Mouse (Mus musculus): ENCODE results near the gene Zfp619.
"Not testable (repeated sequence)": the region's sequence is repeated elsewhere in the genome, so short reads cannot be mapped to it uniquely, and the experiment has no call there.

The Zfp619 gene

DNA sequence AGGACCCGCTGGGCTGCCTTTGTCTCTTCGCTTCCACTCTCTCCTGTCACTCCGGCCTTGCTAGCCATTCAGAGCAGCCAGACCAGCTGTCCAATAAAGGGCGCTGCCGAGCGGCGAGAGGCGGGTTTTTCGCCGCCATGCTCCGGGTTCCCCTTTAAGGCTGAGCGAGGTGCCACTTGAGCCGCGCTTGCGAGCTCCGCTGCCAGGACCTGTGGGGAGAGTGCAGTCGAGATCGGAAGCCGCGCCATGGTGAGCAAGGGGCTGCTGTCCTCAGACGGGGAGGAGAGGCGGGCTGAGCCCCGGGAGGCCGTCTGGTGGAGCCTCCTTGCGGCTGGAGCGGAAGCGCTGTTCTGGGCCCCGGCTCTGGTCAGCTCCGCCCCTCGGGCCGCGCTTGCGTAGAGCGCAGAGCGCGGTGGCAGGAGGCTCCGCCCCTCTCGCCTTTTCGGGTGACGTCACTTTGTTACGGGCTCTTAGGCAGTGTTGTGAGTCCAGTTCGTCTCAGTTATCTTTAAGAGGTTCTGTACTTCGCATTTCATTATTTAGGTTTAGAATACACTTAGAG lies at the start of gene Zfp619:
Zfp619 (plus strand) TSS at position 151 of the 562 bp plus-strand sequence.
- in situ Hi-C loops (cut with MseI, MboI), result no loop called here

DNA sequence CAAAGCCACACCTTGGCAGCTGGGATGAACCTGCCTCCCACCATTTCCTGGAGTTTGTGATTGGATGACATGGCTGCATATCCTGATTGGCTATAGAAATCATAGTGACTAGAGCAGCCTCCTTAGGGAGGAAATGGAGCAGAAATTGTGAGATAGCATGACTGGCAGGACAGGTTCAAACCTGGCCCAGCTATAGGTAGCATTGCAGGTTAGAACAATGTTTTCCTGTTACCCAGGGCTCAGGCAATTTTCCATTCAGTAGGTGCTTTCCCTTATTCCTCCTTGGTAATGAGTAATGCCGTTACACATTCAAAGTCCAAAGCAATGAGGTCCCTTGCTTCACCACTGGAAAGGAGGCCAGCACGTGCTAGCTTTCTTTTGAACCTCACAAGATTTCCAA lies 38.6 kb upstream of the Zfp619 start:
- in situ Hi-C loops (cut with MseI, MboI), result no loop called here

DNA sequence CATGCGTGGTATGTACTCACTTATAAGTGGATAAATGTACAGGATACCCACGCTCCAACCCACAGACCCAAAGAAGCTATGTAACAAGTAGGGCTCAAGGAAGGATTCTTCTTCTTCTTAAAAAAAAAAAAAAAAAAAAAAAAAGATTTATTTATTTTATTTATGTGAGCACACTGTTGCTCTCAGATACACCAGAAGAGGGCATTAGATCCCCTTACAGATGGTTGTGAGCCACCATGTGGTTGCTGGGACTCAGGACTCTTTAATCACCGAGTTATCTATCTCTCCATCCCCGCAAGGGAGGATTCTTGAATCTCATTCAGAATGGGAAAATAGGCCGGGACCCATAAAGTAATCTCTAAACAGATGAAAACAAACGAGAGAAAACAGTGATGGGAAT lies 33.2 kb upstream of the Zfp619 start:
- in situ Hi-C loops (cut with MseI, MboI), result no loop called here

DNA sequence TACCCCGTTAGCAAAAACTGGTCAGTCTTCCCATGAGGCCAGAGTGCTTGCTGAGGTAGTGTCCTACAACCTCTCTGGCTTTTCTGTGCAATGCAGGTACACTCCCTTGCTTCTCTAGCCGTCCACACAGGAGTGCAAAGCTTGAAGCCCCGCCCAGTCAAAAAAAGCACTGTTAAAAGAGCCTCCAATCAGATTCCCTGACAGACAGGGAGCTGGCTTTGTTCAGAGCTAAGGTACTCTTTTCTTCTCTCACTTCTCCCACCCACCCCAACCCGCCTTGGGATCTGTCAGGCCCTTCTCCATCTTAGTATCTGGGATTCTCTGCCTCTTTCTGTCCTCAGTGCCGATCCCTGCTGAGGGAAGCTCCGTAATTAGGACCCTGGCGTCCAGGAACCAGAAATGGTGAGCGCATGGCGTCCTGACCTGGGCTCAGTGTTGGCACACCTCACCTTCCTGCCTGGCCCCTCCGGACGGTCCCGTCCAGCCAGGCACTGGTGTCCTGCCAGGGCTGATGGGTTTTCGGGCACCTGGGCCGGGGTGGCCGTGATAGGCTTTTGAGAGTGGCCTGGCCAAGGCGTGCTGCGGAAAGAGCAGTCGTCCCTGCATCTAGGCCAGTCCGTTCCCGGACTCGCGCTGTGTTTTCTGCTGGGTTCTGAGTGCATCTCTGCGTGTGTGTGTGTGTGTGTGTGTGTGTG lies 30.3 kb upstream of the Zfp619 start:
- in situ Hi-C loops (cut with MseI, MboI), result no loop called here

DNA sequence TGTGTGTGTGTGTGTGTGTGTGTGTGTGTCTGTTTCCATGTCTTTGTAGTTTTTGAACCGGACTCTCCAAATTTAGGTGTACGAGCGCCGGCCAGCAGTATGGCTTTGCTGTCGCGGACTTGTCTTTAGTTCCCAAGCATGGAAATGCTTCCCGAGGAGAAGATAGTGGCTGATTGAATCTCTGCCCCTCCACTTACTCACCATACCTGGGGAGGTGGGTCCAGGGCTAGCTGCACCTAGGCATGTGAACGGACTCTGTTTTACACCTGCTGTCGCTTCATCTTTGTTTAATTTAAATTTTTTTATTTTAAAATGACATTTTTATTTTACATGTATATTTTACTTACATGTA lies 29.7 kb upstream of the Zfp619 start:
- in situ Hi-C loops (cut with MseI, MboI), result no loop called here

DNA sequence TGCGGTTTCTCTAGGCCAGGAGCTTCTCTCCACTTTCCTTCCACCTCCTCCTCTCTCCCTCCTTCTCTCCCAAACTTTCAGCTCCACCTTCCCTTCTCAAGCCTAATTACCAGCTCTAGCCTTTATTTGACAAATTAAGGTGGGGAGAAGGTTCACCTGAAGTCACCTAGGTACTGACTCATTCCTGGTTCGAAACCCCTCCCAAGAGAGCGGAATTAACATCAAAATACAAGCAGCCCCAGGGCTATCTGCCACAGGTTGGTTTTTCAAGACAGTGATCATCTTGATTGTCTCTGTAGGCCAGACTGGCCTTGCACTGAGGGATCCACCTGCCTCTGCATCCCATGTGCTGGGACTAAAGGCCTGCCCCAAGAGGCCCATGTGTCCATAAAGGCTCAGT lies 22.9 kb upstream of the Zfp619 start:
- in situ Hi-C loops (cut with MseI, MboI), result no loop called here

DNA sequence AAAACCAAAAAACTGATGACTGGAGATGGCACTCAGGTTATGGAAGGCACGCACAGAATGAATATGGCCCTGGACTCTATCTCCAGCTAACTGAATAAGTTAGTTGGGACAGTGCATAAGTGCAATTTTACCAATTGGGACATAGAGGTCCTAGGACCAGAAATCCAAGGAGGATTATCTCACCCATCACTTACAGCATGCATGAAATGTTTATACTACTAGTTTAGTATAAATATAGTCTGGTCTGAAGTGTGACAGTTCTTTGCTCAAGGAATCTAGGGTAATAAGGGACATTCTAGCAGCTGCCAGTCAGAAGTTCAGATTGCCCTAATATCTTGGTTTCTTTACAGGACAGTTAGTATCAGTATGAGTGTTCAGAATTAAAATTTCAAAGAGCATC lies 13.5 kb upstream of the Zfp619 start:
- in situ Hi-C loops (cut with MseI, MboI), result no loop called here

DNA sequence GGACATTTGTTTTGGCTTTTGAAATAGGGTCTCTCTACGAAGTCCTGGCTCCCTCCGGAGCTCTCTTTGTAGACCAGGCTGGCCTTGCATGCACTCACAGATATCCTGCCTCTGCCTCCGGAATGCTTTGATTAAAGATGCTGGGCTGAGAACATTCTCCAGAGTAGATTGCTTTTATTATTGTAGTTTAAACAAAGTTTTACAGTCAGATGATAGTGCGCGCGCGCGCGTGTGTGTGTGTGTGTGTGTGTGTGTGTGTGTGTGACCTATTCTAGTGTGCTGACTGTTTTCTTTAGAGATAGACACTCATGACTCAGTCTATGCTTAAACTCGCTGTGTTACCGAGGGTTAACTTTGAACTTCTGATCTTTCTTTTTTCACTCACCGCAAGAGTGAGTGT lies 796 bp downstream of the Zfp619 start:
- in situ Hi-C loops (cut with MseI, MboI), result no loop called here

DNA sequence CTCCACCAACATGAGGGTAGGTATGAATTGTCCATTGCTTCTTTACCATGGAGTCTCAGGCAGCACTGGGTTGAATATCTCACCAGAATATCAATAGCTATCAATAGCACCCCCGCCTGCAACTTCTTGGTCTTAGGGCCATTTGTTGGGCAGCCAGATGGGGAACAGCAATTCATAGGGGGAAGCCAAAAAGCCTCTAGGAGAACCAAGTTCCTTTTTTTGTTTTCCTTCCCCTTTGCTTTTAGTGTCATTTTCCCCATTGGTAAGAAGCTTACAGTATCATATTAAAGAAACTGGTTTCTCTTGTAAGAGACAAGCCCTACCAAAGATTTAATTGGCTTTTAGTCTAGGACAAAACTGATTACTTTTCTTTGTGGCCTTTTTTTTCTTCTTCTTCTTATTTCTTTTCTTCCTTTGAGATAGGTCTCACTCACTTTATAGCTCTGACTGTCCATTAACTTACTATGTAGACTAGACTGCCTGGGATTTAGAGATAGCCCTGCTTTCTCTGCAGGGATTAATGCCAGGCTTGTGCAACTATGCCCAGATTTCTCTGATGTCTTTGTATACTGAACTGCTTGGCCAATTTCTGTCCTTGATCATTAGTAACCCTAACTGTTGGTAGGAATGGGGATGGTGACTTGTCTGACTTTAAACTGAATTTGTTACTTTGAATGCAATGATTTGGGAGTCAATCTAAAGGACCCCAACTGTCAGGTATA lies 6.3 kb downstream of the Zfp619 start:
- in situ Hi-C loops (cut with MseI, MboI), result no loop called here

DNA sequence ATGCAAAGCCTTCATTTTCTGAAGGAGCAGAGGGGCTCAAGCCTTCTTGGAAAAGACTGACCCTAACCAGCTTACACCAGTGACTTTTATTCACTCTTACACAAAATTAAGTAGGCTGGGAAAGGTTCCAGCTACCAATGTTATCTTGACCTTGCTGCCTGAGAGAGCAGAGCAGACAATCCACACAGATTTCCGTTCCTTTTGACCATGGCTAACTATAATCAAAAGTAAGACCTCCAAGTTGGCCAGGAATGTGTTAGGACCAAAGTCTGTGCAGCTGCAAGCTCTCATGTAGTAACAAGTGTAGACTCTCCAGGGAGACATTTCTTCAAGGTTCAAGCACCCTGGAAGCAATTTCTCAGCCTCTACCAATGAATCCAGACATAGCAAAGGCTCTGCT lies 25.6 kb downstream of the Zfp619 start:
- in situ Hi-C loops (cut with MseI, MboI), result no loop called here

DNA sequence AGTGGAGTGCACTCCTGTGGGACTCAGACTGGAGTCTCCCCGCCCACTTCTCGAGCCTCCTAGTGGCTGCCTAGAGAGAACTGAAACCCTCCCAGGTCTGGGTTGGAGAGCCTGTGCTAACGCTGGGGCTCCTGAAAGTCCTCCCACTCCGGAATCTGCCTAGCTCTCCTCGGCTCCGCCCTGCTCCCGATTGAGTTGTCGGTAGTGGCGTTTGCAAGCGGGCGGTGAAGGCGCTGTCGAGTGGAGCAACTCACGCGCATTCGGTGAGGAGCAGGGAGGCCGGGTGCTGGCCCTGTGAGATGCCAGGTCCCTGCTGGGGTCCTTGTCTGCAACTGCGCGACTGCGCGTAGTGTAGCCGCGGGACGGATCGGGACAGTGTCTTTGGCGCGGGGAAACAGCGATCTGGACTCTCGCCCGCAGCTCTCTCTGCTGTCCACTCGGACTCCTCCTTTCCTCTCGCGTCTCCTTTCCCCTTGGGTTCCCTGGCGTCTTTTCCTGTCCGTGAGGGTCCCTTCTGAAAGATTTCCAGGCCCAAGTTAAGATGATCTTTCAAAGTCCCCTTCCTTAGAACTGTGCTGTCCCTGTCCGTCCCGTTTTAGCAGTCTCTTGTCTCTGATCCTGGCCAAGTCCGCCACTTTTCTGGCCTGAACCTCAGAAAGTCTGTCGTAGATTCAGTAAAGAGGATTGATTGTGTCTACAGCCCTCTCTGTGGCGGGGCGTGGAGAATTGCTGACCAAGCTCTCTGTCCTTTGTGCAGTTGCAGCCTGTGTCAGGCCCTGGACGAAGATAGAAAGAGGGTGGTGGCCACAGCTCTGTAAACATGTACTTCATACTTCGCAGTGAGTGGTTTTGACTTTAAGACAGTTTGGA lies 26.9 kb downstream of the Zfp619 start:
- in situ Hi-C loops (cut with MseI, MboI), result no loop called here

DNA sequence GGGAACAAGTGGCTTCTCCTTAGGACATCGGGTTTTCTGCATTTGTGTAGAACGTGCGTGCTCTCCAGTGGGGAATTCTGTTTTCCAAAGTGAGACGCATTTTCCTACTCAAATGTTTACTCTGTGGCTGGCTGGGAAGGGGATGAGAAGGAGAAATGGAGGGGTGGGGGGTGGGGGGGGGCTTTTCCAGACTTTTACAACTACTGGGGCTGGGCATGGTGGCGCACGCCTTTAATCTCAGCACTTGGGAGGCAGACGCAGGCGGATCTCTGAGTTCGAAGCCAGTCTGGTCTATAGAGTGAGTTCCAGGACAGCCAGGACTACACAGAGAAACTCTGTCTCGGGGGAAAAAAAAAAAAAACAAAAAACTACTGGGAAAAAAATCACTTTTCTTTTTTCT lies 27.6 kb downstream of the Zfp619 start:
- in situ Hi-C loops (cut with MseI, MboI), result no loop called here

DNA sequence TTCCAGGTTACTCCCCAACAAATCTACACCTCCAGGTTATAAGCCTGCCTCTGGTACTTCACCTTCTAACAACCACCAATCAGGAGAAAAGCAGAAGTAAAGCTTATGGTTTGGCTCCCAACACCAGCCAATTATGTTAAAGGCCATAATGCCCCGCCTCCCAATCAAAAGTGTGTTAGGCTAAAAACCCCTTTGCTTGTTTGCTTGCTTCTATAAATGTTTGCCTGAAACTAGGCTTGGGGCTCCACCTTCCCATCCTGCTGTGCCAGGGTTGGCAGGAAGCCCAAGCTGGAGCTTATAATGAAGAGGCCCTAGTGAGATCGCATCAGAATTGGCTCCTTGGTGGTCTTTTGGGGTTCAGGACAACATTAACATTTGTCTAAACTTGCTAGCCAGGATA lies 31.8 kb downstream of the Zfp619 start:
- in situ Hi-C loops (cut with MseI, MboI), result no loop called here

DNA sequence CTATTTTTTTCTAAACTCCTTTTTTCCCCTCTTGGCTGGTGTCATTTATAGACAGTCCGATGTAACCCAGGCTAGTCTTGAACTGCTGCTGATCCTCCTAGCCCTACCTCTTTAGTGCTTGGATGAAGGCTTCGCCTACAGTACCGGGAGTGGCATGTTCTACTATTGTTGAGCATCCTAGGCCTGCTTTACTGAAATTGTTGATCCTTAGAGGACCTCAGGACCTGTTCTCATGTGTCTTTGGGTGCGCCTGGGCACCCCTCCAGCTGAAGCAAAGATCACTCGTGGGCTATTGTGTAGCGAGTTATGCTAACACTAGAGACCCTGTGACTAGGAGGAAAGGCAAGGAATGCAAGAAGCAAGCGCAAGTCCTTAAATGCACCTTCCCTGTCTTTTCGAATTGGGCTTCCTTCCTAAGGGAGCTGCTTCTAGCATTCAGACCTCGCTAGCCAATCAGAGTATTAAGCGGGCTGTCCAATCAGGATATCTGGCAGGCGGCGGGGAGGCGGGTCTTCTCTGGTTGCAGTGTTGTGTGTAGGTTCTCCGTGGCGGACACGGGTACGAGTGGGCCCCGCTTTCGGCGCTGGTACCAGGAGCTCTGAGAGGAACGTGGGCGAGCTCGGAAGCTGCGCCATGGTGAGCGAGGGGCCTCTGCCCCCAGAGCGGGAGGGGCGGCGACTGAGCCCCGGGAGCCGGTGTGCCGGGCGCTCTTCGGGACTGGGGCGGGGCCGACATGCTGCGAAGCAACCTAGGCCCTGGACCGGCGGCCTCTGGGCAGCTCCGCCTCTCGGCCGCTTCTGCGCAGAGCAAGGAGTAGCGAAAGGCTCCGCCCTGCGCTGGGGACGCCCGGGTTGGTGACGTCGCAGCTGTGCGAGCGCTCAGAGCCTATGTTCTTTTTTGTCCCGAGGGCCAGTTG lies 34.7 kb downstream of the Zfp619 start:
- in situ Hi-C loops (cut with MseI, MboI), result no loop called here

DNA sequence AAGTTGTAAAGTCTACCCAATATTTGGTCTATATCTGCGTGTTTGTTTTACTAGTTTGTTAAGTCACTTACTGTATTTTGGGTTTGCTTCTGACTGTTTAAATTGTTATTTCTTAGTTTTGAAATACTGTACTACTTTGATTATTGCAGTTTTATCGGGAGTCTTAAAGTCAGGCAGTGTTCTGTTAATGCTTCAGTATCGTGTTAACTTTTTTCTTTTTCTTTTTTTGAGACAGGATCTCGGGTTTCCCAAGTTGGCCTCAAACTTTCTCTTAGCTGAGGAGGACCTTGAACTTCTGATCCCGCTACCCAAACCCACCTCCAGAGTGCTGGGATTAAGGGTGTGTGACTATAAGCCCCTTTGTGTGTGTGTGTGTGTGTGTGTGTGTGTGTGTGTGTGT lies 35.4 kb downstream of the Zfp619 start:
- in situ Hi-C loops (cut with MseI, MboI), result no loop called here

DNA sequence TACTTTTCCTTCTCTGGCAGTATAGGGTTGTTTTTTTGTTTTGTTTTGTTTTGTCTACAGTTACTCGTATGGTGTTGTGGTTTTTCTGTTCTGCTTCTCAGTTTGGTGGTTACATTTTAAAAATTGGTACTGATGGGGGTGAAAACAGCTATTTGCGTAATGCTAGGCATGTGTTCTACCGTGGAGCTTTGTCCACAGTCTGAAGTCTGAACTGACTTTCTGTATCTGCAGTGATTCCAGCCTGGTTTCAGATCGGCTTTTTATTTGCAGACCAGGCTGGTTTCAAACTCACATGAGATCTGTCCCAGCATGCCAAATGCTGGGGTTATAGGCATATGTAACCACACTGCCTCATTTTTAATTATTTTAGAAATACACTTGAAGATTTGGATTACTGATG lies 36.3 kb downstream of the Zfp619 start:
- in situ Hi-C loops (cut with MseI, MboI), result no loop called here

DNA sequence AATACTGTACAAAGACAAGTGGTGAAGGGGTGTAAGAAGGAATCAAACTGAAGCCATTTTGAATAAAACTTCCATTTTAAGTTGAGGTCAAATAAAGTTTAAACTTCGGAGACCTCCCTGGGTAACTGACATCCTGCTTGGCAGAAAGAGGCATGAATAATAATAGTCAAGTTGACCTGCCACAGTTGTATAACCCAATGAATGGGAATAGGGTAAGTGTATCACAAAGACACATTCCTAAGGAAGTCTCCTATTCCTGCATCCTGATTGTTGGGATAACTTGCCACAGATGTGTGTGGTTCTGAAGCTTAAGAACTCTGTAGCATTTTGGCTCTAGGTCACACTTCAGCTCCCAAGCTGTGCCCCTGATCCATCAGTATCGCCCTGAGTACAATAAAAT lies 62.5 kb downstream of the Zfp619 start:
- in situ Hi-C loops (cut with MseI, MboI), result no loop called here

DNA sequence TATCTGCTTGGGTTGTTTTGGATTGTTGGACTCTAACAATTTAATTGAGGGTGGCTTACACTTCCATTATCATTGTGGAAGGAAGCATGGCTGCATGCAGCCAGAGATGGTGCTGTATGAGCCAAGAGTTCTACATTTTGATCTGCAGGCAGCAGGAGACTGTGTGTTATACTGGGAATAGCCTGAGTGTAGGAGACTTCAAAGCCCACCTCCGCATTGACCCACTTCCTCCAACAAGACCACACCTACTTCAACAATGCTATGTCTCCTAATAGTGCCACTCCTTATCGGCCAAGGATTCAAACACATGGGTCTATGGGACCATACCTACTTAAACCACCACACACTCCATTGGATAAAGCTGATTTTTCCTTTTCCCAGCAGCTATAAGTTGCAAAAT lies 63.0 kb downstream of the Zfp619 start:
- in situ Hi-C loops (cut with MseI, MboI), result no loop called here

DNA sequence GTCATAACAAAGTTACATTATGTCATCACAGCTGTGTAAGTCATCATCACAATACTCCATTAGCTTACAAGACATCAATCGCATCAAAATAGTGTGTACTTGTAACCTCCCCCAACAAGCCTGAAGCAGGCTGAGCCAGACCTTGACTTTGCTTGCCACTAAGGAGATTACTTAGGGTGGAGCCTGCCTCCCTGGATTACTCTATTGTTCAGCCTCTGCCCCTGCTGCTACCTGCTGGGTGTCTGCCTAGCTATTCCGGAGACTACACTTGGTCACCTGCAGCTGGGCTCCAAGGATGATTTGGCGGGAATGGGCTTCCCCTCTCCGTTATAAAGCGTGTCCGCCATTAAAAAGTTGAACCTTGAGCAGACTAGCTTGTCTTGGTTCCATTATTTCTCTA lies 69.3 kb downstream of the Zfp619 start:
- in situ Hi-C loops (cut with MseI, MboI), result not testable (repeated sequence)

DNA sequence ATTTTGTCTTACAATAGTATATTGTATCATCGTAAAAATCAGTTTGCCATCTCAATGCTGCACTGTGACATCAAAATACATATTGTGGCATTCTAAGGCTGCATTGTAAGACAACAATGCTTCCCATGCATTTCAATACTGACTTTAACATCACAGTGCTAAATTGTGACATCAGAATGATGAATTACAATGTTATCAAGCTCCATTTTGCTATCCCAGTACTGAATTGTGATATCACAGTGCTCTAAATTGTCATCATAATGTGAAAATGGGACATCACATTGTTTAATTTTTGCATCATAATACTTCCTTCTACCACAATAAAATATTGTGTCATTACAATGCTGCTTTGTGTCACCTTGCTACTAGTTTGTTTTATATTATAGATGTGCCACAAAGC lies 70.5 kb downstream of the Zfp619 start:
- in situ Hi-C loops (cut with MseI, MboI), result no loop called here

DNA sequence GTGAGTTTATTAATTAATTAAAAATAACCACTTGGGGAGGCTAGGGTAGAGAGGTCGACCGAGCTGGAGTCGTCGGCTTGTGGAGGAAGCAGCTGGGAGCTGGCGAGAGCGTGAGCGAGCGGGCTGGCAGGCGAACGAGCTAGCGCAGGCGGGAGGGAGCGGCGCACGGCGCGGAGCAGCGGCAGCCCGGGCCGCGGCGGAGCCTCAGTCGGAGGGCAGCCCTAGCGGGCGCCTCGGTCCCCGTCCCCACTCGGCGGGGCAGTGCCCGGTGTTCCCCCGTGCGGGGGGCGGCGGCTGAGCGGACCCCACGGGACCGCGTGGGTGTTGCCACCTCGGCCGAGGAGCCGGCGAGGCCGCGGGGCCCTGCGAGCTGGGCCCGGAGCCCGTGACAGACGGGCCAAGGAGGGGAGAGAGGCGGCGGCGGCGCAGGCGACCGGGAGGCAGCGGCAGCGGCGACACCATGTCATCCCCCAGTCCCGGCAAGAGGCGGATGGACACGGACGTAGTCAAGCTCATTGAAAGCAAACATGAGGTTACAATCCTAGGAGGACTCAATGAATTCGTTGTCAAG lies 71.0 kb downstream of the Zfp619 start:
- in situ Hi-C loops (cut with MseI, MboI), result not testable (repeated sequence)

Measured in mouse trophoblast stem cell (cell line).